In the genomic region with DNA sequence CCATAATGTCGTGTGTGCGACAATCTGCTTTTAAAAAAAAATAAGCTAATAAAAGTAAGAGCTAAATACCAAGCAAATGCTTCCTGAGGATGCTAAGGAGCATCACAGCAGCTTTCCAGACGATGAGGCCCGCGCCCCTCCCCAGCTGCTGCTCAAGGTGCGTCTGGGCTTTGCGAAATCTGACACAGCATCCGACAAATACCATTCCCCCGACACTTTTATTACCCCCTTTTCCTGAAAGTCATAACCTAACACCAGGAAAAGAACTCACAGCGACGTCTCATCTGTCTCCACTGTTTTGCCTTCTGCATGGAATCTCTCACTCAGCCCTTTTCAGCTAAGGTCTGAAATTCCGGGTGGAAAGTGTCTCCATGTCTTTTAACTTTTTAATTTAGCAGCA, we compare ENCODE assay signal across 19 mouse cellular contexts.
"Had no signal": no experiment of that assay in that cellular context is flagged by ENCODE, and none has a peak within 500 bp of the region (broad histone marks: within the 10 kb centered on the region; RNA-seq: fewer than 3 reads in every experiment).

No protein-coding gene starts in this region.

- ATAC-seq: midbrain, embryonic 16.5 days had no signal

- H3K9ac ChIP-seq: lung, embryonic 14.5 days; midbrain, embryonic 12.5 days; neural tube, embryonic 13.5 days; neural tube, embryonic 15.5 days; stomach, embryonic 15.5 days had no signal

- H3K27ac ChIP-seq: macrophage; midbrain, embryonic 10.5 days; midbrain, embryonic 12.5 days; neural tube, embryonic 13.5 days; neural tube, embryonic 15.5 days; stomach, embryonic 15.5 days; stomach, postnatal 0 days had no signal

- H3K4me2 ChIP-seq: lung, embryonic 14.5 days; midbrain, embryonic 12.5 days; neural tube, embryonic 13.5 days; neural tube, embryonic 15.5 days; stomach, embryonic 15.5 days had no signal

- H3K4me3 ChIP-seq: midbrain, embryonic 10.5 days; midbrain, embryonic 12.5 days; myocyte; neural tube, embryonic 13.5 days; neural tube, embryonic 15.5 days; stomach, embryonic 15.5 days had no signal

- H3K36me3 ChIP-seq: midbrain, embryonic 10.5 days; midbrain, embryonic 12.5 days; neural tube, embryonic 13.5 days; neural tube, embryonic 15.5 days; stomach, embryonic 15.5 days had no signal

- H3K27me3 ChIP-seq: megakaryocyte, embryonic 14.5 days; midbrain, embryonic 12.5 days; neural tube, embryonic 13.5 days; neural tube, embryonic 15.5 days; stomach, embryonic 15.5 days had no signal

- DNase-seq: lung, adult 18-20 months; lung, embryonic 14.5 days; lung, postnatal 10 days; lung, postnatal 36 days; midbrain, embryonic 14.5 days; right cerebral cortex, postnatal 14 days; thymus, adult 2 months; thymus, postnatal 25 days; thymus, postnatal 4 days had no signal

- H3K9me3 ChIP-seq: neural tube, embryonic 13.5 days; neural tube, embryonic 15.5 days; stomach, embryonic 15.5 days had no signal

- H3K4me1 ChIP-seq: megakaryocyte, embryonic 14.5 days; midbrain, embryonic 10.5 days; midbrain, embryonic 12.5 days; neural tube, embryonic 13.5 days; stomach, embryonic 15.5 days had no signal
